Mouse (Mus musculus) adrenal gland (tissue): ENCODE measurements around the gene Dnah2.
"Not testable (repeated sequence)": the region's sequence is repeated elsewhere in the genome, so short reads cannot be mapped to it uniquely, and the experiment has no call there.

Experiments used
- intact Hi-C: fragments of 180-260 bp; cut with DNase I; formaldehyde crosslinking; loops from one replicate; pipeline ENCODE4 v1.15.1; 2025

Gene Dnah2

GRCm38 (mm10) chr11:69532480-69533150 lies 16.3 kb downstream of the Dnah2 start:
- intact Hi-C loops = no loop called here

DNA sequence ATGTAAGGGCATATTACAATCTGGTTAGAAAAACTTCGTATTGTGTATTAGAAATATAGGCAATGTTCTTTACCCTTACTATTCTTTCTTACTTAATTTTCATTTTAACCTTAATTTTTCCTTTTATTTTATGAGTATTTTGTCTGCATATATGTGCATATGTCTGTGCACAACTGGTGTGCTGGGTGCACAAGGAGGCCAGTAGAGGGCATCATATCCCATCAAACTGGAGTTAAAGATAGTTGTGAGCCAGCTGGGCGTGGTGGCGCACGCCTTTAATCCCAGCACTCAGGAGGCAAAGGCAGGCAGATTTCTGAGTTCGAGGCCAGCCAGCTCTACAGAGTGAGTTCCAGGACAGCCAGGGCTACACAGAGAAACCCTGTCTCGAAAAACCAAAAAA lies 18.2 kb downstream of the Dnah2 start:
- intact Hi-C loops = not testable (repeated sequence)

- intact Hi-C loops = not testable (repeated sequence)
Observed at GRCm38 (mm10) chr11:69530281-69530680, 18.6 kb downstream of the Dnah2 start.

DNA sequence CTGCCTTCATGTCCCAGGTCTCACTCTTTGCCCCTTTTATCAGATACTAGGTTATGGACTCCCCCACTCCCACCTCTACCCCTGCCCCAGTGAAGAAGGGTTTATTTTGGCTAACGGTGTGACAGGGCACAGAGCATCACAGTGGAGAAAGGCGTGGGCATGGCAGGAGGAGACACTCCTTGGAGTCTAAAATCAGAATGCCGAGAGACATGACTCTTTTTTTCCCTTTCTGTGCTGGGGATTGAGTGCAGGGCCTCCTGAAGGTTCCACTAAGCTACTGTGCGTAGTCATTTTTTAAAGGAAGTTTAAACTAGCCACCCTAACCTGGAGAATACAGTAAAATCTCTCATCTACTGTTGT lies 20.9 kb downstream of the Dnah2 start:
- intact Hi-C loops = loop anchor here (5.0 kb wide), 1 partner anchor 84 kb away; no protein-coding TSS in a partner anchor

GRCm38 (mm10) chr11:69527098-69528030 lies 21.5 kb downstream of the Dnah2 start:
- intact Hi-C loops = loop anchor here (5.0 kb wide), 1 partner anchor 85 kb away; no protein-coding TSS in a partner anchor

- intact Hi-C loops = loop anchor here (5.0 kb wide), 1 partner anchor 86 kb away; no protein-coding TSS in a partner anchor
Observed at GRCm38 (mm10) chr11:69526631-69527030, 22.3 kb downstream of the Dnah2 start.

DNA sequence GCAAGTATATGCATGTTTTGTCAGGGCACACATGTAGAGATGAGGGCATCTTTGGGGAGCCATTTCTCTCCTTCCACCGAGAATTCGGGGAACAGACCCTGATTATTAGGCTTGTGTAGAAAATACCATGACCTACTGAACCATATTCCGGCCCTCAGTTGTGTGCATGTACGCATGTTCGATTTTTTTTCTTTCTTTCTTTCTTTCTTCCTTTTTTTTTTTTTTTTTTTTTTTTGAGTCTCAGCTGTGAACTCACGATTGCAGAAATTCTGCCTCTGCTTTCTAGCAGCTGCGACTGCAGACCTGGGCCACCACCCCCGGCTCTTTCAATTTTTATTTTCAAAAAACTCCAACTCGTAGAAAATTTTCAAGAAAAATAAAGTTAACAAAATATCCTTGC lies 23.2 kb downstream of the Dnah2 start:
- intact Hi-C loops = loop anchor here (5.0 kb wide), 1 partner anchor 87 kb away; no protein-coding TSS in a partner anchor

DNA sequence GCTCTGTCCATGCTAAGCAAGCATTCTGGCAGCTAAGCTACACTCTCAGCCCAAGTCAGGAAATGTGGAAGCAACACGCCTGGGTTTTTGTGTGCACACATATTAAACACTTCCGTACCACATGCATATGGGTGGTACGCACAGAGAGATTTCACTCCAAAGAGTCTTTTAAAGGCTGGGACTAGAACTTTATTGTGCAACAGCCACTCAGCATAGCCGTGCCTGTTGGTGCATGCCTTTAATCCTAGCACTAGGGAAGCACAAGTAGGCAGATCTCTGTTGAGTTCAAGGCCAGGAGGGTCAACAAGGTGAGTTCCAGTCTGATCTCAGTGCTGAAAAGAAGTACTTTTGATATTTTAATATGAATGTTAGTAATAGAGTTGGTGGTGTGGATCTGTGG lies 25.3 kb downstream of the Dnah2 start:
- intact Hi-C loops = no loop called here

GRCm38 (mm10) chr11:69521526-69522149 lies 27.3 kb downstream of the Dnah2 start:
- intact Hi-C loops = no loop called here

GRCm38 (mm10) chr11:69519976-69520375 lies 28.9 kb downstream of the Dnah2 start:
- intact Hi-C loops = no loop called here

- intact Hi-C loops = no loop called here
Observed at GRCm38 (mm10) chr11:69516661-69517060, 32.2 kb downstream of the Dnah2 start.

DNA sequence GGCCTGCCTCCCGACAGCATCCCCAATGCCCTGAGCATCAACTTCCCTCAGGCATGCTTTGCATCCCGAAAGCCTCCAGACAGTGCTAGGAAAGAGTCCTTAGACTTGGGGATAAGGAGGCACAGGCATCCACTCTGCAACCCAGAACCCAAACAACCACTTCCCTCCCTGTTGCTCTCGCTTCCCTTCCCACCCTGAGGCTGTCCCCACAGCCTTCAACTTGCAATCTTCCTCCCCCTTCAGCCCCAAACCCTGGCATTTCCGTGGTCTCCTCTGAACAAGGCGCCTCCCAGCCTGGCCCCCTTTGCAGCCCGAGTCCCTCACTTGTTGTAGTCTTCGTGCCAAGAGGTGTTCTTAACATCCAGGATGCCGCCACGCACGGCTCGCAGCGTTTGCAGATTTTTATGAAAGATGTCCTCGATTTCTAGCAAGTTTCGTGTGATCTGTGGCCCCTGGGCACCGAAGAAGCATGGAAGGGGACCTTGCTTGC lies 32.7 kb downstream of the Dnah2 start:
- intact Hi-C loops = no loop called here

- intact Hi-C loops = loop anchor here (2.0 to 5.0 kb wide), 3 partner anchors 81 to 247 kb away; no protein-coding TSS in a partner anchor
Observed at GRCm38 (mm10) chr11:69513840-69514239, 35.1 kb downstream of the Dnah2 start.

DNA sequence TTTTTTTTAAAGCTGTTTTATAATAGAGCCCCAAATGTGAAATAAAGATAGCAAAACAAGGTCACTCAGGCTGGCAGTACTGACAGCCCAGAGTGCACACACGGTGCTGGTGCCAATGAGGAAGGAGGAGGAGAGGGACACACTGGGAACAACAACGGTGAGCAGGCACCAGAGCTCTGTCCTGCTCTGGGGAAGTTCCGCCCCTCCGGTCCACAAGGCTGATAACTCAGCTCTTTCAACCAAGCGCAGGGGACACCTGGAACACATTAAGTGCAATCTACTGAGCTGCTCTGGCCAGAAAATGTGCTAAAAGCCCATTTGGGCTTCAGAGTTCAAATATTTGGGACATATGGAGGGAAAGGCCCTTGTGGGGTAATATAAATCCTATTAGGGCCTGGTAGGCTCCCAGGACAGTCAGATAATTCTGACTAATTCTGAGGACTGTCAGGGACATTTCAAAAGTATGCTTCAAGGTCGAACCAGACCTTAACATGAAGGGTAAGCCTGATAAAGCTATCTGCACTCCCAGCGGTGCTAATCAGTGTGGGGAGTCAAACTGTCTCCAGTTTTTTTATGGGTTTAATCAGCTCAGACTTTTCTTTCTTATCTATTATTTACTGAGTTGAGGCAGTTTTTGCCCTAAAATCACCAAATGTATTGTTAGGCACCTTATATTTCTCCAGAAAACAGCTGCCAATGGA lies 38.0 kb downstream of the Dnah2 start:
- intact Hi-C loops = loop anchor here (5.0 kb wide), 2 partner anchors 109 to 244 kb away; no protein-coding TSS in a partner anchor

- intact Hi-C loops = no loop called here
Observed at GRCm38 (mm10) chr11:69503863-69504280, 45.0 kb downstream of the Dnah2 start.

- intact Hi-C loops = no loop called here
Observed at GRCm38 (mm10) chr11:69501555-69501954, 47.4 kb downstream of the Dnah2 start.

- intact Hi-C loops = no loop called here
Observed at GRCm38 (mm10) chr11:69499140-69499539, 49.8 kb downstream of the Dnah2 start.

DNA sequence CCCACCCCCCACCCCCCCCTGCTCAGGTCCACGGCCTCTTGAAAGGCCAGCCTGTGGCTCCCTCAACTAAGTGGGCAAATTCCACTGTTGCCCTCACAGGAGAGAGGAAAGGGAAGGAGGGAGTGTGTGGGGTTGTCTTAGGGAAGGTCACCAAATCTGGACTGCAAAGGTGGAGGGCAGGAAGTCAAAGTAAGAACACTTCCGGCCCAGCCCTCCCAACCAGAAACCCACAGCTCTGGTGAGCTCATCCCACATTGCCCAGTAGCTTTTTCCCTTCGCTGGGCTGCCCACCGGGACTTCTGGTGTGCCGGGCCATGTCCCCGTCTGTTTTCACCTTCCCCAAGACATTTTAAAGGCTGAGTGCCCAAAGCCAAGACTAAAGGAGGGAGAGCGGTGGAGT lies 57.2 kb downstream of the Dnah2 start:
- intact Hi-C loops = no loop called here

- intact Hi-C loops = no loop called here
Observed at GRCm38 (mm10) chr11:69490898-69491297, 58.0 kb downstream of the Dnah2 start.

GRCm38 (mm10) chr11:69487474-69487873 lies 61.4 kb downstream of the Dnah2 start:
- intact Hi-C loops = no loop called here

DNA sequence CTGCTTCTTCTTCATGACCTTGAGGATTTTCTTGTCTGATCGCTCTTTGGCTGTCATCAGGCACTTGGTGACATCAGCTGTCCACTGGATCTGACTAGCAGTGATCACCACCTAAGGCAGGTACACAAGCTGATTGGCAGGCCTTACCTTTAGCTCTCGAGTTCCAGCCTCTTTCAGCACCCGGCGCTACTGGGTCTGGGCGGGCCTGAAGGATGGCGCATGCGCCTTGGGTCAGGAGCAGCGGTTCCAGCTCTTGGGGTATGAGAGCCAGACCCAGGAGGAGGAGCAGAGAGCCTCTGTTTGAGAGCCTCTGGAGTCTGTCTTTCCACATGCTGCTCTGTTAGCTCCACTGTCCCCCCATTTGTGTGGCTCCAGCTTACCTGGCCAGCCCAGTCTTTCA lies 71.3 kb downstream of the Dnah2 start:
- intact Hi-C loops = no loop called here
